Mouse (Mus musculus) spleen, adult 2 months (tissue): ENCODE results near the gene 1700025G04Rik. TPM values are rescaled to one million over a fixed set of nuclear protein-coding genes. Genes with fewer than 3 reads are reported as not detected.

Experiments used
- DNase-seq, 2 experiments: peaks; one replicate each; pipeline versions ENCODE4 v3.0.0 to v3.0.0-alpha.2; 2012 to 2021; ENCODE audit warnings: low spot score in 2 of 2, low read depth in 1 of 2
- H3K27ac ChIP-seq: fragments of 200-500 bp; 2 replicates; pipeline ENCODE4 v1.5.1; 2012; ENCODE audit warnings: low read length, inconsistent platforms; ENCODE audit not compliant: insufficient read depth
- H3K27me3 ChIP-seq: fragments of 200-500 bp; 2 replicates; pipeline ENCODE4 v1.6.1; 2012; ENCODE audit warnings: mild to moderate bottlenecking, moderate library complexity, low read length, inconsistent platforms; ENCODE audit not compliant: control insufficient read depth, insufficient read depth
- H3K36me3 ChIP-seq: fragments of 200-500 bp; 2 replicates; pipeline ENCODE4 v1.6.1; 2012; ENCODE audit warnings: mild to moderate bottlenecking, low read length, inconsistent platforms; ENCODE audit not compliant: control insufficient read depth, insufficient read depth
- H3K4me1 ChIP-seq: fragments of 200-500 bp; 2 replicates; pipeline ENCODE4 v1.6.1; 2011; ENCODE audit warnings: inconsistent platforms; ENCODE audit not compliant: control insufficient read depth, insufficient read depth, insufficient read length
- H3K4me3 ChIP-seq: fragments of 200-500 bp; 2 replicates; pipeline ENCODE4 v1.5.1; 2011; ENCODE audit warnings: mild to moderate bottlenecking, inconsistent platforms; ENCODE audit not compliant: insufficient read depth, insufficient read length; ENCODE audit errors: extremely low read depth
- CTCF ChIP-seq: fragments of 200-500 bp; IDR thresholded peaks from 2 replicates; pipeline ENCODE4 v1.5.1; 2011; ENCODE audit warnings: mild to moderate bottlenecking, inconsistent platforms; ENCODE audit not compliant: insufficient read depth, insufficient read length, insufficient replicate concordance; ENCODE audit errors: extremely low read depth
- POLR2A ChIP-seq: fragments of 200-500 bp; IDR thresholded peaks from 2 replicates; pipeline ENCODE4 v1.6.1; 2011; ENCODE audit warnings: low read depth, low read length, inconsistent platforms
- WGBS: fragments of 180-500 bp; shearing (Covaris S2); methylation state at CpG from one replicate; pipeline ENCODE4 v1.1.7; 2018; 5-methylcytosine and 5-hydroxymethylcytosine counted together
- polyA plus RNA-seq: library from polyadenylated mRNA; depleted of rRNA; stranded (reverse); fragments of >200 nt; gene quantifications from 2 replicates; pipeline ENCODE4 v1.2.3, GENCODE M21; 2012

The 1700025G04Rik gene
- polyA plus RNA-seq, 1 experiment: 0.99 TPM

- Histone ChIP-seq H3K36me3 (no peaks in the 10 kb centered on the region), H3K4me3 (no peak overlapping the region), H3K27ac (no peak overlapping the region), H3K4me1 (no peaks in the 10 kb centered on the region), H3K27me3 (no peaks in the 10 kb centered on the region)
- no peak for TF ChIP-seq POLR2A
- TF ChIP-seq CTCF: no peak
- no peak for DNase-seq
- 84% methylated on average over 5 of the region's 5 CpGs for WGBS
Measured at GRCm38 (mm10) chr1:152101746-152102145, 11.8 kb upstream of the 1700025G04Rik start.

GRCm38 (mm10) chr1:152096045-152096444 is 6.1 kb upstream of the 1700025G04Rik start:
- Histone ChIP-seq H3K27ac (no peak overlapping the region), H3K36me3 (no peaks in the 10 kb centered on the region), H3K27me3 (peaks cover 1% of the 10 kb centered on the region; the same call in 1 of the 2 replicates), H3K4me1 (no peaks in the 10 kb centered on the region), H3K4me3 (no peak overlapping the region)
- WGBS: 84% methylated on average over 3 of the region's 3 CpGs
- TF ChIP-seq POLR2A: no peak
- TF ChIP-seq CTCF: no peak
- no peak for DNase-seq

- 17% methylated on average over 36 of the region's 36 CpGs for WGBS
- Histone ChIP-seq H3K4me3 (peak overlapping the region; percentile 62), H3K27me3 (peaks cover 11% of the 10 kb centered on the region), H3K27ac (no peak overlapping the region), H3K4me1 (peaks cover 7% of the 10 kb centered on the region; the same call in 1 of the 2 replicates), H3K36me3 (no peaks in the 10 kb centered on the region)
- TF ChIP-seq CTCF: no peak
- no peak for TF ChIP-seq POLR2A
- DNase-seq: no peak
Measured at GRCm38 (mm10) chr1:152090564-152091545, 930 bp upstream of the 1700025G04Rik start.

- Histone ChIP-seq H3K4me3 (peak overlapping the region; percentile 62), H3K36me3 (no peaks in the 10 kb centered on the region), H3K27me3 (peaks cover 11% of the 10 kb centered on the region), H3K27ac (peak overlapping the region; percentile 56; the same call in 1 of the 2 replicates), H3K4me1 (peaks cover 7% of the 10 kb centered on the region; the same call in 1 of the 2 replicates)
- 3% methylated on average over 25 of the region's 25 CpGs for WGBS
- no peak for TF ChIP-seq CTCF
- TF ChIP-seq POLR2A: no peak
- DNase-seq: no peak
Measured at GRCm38 (mm10) chr1:152089526-152089925, 399 bp downstream of the 1700025G04Rik start.

GRCm38 (mm10) chr1:152088791-152089401 is 1.0 kb downstream of the 1700025G04Rik start:
- Histone ChIP-seq H3K4me3 (peak overlapping the region; percentile 62; the same call in 1 of the 2 replicates), H3K27ac (0 out of 2 replicates have a peak overlapping the region, but pooled peaks have one; percentile 25), H3K4me1 (peaks cover 7% of the 10 kb centered on the region; the same call in 1 of the 2 replicates), H3K27me3 (peaks cover 11% of the 10 kb centered on the region), H3K36me3 (no peaks in the 10 kb centered on the region)
- no peak for TF ChIP-seq CTCF
- TF ChIP-seq POLR2A: no peak
- DNase-seq: no peak
- 5% methylated on average over 16 of the region's 16 CpGs for WGBS

GRCm38 (mm10) chr1:152088030-152088429 is 1.9 kb downstream of the 1700025G04Rik start:
- H3K4me1 ChIP-seq: peaks cover 7% of the 10 kb centered on the region; the same call in 1 of the 2 replicates
- H3K4me3 ChIP-seq: no peak overlapping the region
- DNase-seq: no peak
- TF ChIP-seq POLR2A: no peak
- no peak for TF ChIP-seq CTCF
- peaks cover 11% of the 10 kb centered on the region for H3K27me3 ChIP-seq
- WGBS: 89% methylated on average over 5 of the region's 5 CpGs
- H3K27ac ChIP-seq: no peak overlapping the region
- no peaks in the 10 kb centered on the region for H3K36me3 ChIP-seq
